Comparison of ENCODE assay signal across 8 mouse cellular contexts in the genomic region with DNA sequence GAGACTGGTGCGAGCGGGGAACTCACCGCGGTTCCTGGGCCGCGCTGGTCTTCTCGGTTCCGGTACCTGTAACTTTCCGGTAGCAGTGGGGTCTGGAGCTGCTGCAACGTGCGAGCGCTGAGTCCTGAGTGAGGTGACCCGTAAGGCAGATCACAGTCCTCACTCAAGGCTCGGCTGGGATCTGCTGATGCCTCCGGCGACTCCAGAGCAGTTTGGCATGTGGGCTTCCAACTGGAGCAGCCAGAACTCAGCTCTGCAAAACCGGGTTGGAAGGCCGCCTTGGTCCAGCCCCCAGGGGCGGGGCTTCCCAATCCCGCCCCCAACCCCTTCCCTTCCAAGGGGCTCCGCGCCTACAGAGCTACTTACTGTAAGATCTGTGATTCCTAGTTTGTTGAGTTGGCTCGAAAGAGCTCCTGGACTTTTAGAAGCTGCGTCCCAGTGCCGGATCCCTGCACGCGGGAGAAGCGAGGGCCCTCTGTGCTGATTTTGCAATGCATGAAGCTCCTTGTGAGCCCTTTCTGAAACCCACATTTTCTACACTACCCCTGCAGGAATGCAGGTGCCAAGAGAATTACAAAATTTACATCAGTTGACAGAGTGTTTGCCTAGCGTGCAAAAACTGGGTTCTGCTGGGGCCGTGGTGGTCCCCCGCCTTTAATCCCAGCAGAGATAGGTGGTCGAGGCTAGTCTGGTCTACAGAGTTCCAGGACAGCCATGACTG. TPM values are rescaled to one million over a fixed set of nuclear protein-coding genes. Genes with fewer than 3 reads are reported as not detected.
DNase-seq lines count a peak whose midpoint lies in the region; ATAC-seq and TF ChIP-seq lines count a peak whose summit lies in the region.

No protein-coding gene starts in this region.

- no peak for TF ChIP-seq CTCF in E14TG2a.4 (conservative IDR thresholded peaks at IDR 0.05; ENCODE audit: low read length)
- no peak for TF ChIP-seq CTCF in heart, postnatal 0 days (IDR thresholded peaks at IDR 0.05; ENCODE audit: low read depth)

- H3K4me3 ChIP-seq in E14TG2a.4 (replicated peaks; ENCODE audit: low read length), result peak overlapping the region; percentile 88
- H3K4me3 ChIP-seq in forebrain, embryonic 12.5 days (replicated peaks), result peak overlapping the region; percentile 51
- H3K4me3 ChIP-seq in heart, postnatal 0 days (ENCODE audit: low read depth, low read length), result peak overlapping the region; percentile 66
- H3K4me3 ChIP-seq in liver, embryonic 15.5 days (replicated peaks), result peak overlapping the region; percentile 67
- H3K4me3 ChIP-seq in neural tube, embryonic 12.5 days, result peak overlapping the region; percentile 42

- peak overlapping the region; percentile 58 for H3K9ac ChIP-seq in forebrain, embryonic 12.5 days
- peak overlapping the region; percentile 71 for H3K9ac ChIP-seq in heart, postnatal 0 days (replicated peaks; ENCODE audit: low read depth, low read length)
- peak overlapping the region; percentile 66 for H3K9ac ChIP-seq in liver, embryonic 15.5 days
- peak overlapping the region; percentile 64 for H3K9ac ChIP-seq in neural tube, embryonic 12.5 days

- H3K36me3 ChIP-seq in E14TG2a.4 (ENCODE audit: insufficient read depth, low read length), result peaks cover 20% of the 10 kb centered on the region
- H3K36me3 ChIP-seq in forebrain, embryonic 12.5 days (replicated peaks), result no peaks in the 10 kb centered on the region
- no peaks in the 10 kb centered on the region for H3K36me3 ChIP-seq in heart, postnatal 0 days (replicated peaks; ENCODE audit: control insufficient read depth, insufficient read depth, low read length)
- peaks cover 17% of the 10 kb centered on the region for H3K36me3 ChIP-seq in liver, embryonic 15.5 days (replicated peaks)
- no peaks in the 10 kb centered on the region for H3K36me3 ChIP-seq in neural tube, embryonic 12.5 days

- ATAC-seq in forebrain, embryonic 12.5 days (ENCODE audit: low FRiP score), result peak; percentile 83
- ATAC-seq in heart, postnatal 0 days (ENCODE audit: insufficient read depth, low read depth), result peak; percentile 81
- peak; percentile 77 for ATAC-seq in liver, embryonic 15.5 days (ENCODE audit: insufficient read depth)
- peak; percentile 75 for ATAC-seq in neural tube, embryonic 12.5 days (ENCODE audit: low FRiP score, low read depth)

- 0 out of 2 replicates have a peak overlapping the region, but pooled peaks have one; percentile 5 for H3K27ac ChIP-seq in forebrain, embryonic 12.5 days
- H3K27ac ChIP-seq in heart, postnatal 0 days (ENCODE audit: low read depth), result peak overlapping the region; percentile 31; the same call in 1 of the 2 replicates
- peak overlapping the region; percentile 67 for H3K27ac ChIP-seq in liver, embryonic 15.5 days (replicated peaks)
- H3K27ac ChIP-seq in neural tube, embryonic 12.5 days, result no peak overlapping the region

- DNase-seq in c-Kit-positive CD71-positive TER-119-positive erythroid progenitor cells, embryonic 14.5 days (ENCODE audit: low spot score), result peak; percentile 72
- DNase-seq in heart, postnatal 0 days (ENCODE audit: low spot score), result peak; percentile 58
- DNase-seq in kidney, postnatal 36 days, result peak; percentile 90 to 91
- DNase-seq in telencephalon, adult 2 months (ENCODE audit: low read depth, low spot score), result peak; percentile 60

- WGBS in forebrain, embryonic 12.5 days, result 2% methylated on average over 32 of the region's 32 CpGs
- WGBS in heart, postnatal 0 days, result under 1% methylated on average over 32 of the region's 32 CpGs
- WGBS in liver, embryonic 15.5 days (ENCODE audit: insufficient replicate concordance), result under 1% methylated on average over 32 of the region's 32 CpGs
- WGBS in neural tube, embryonic 12.5 days, result 3% methylated on average over 32 of the region's 32 CpGs

- peak overlapping the region; percentile 65 for H3K4me2 ChIP-seq in forebrain, embryonic 12.5 days
- peak overlapping the region; percentile 98 for H3K4me2 ChIP-seq in heart, postnatal 0 days (ENCODE audit: low read depth, low read length)
- H3K4me2 ChIP-seq in liver, embryonic 15.5 days, result peak overlapping the region; percentile 81
- peak overlapping the region; percentile 85 for H3K4me2 ChIP-seq in neural tube, embryonic 12.5 days (replicated peaks)

- no peaks in the 10 kb centered on the region for H3K9me3 ChIP-seq in E14TG2a.4 (ENCODE audit: low read length)
- H3K9me3 ChIP-seq in forebrain, embryonic 12.5 days, result no peaks in the 10 kb centered on the region
- H3K9me3 ChIP-seq in heart, postnatal 0 days (replicated peaks; ENCODE audit: control insufficient read depth, low read length), result no peaks in the 10 kb centered on the region
- H3K9me3 ChIP-seq in liver, embryonic 15.5 days (replicated peaks), result no peaks in the 10 kb centered on the region
- no peaks in the 10 kb centered on the region for H3K9me3 ChIP-seq in neural tube, embryonic 12.5 days

- no peak for TF ChIP-seq EP300 in heart, postnatal 0 days (IDR thresholded peaks at IDR 0.05; ENCODE audit: low read depth)

- H3K27me3 ChIP-seq in E14TG2a.4 (ENCODE audit: insufficient read depth, low read length), result no peaks in the 10 kb centered on the region
- no peaks in the 10 kb centered on the region for H3K27me3 ChIP-seq in forebrain, embryonic 12.5 days
- no peaks in the 10 kb centered on the region for H3K27me3 ChIP-seq in heart, postnatal 0 days (ENCODE audit: control insufficient read depth, insufficient read depth, low read length)
- H3K27me3 ChIP-seq in liver, embryonic 15.5 days, result no peaks in the 10 kb centered on the region
- H3K27me3 ChIP-seq in neural tube, embryonic 12.5 days (replicated peaks), result no peaks in the 10 kb centered on the region

- peaks cover 25% of the 10 kb centered on the region for H3K4me1 ChIP-seq in E14TG2a.4 (replicated peaks; ENCODE audit: low read depth, low read length)
- peaks cover 13% of the 10 kb centered on the region for H3K4me1 ChIP-seq in forebrain, embryonic 12.5 days
- peaks cover 4% of the 10 kb centered on the region; the same call in 1 of the 2 replicates for H3K4me1 ChIP-seq in heart, postnatal 0 days (ENCODE audit: control insufficient read depth, insufficient read depth)
- peaks cover 31% of the 10 kb centered on the region for H3K4me1 ChIP-seq in liver, embryonic 15.5 days (replicated peaks)
- H3K4me1 ChIP-seq in neural tube, embryonic 12.5 days, result peaks cover 9% of the 10 kb centered on the region

RNA-seq across cellular contexts. Expression of gene Psph, which starts 8.1 kb away (rescaled TPM):
- polyA plus RNA-seq in forebrain, embryonic 12.5 days (2016; fragmentation: Nextera tagmentation; extraction: Ambion mirVana), result 42.8 and 47.3 TPM in 2 replicates
- 21.9 and 30.1 TPM in 2 replicates for total RNA-seq in heart, postnatal 0 days (2014; rRNA removed; ENCODE audit: low replicate concordance)
- polyA plus RNA-seq in heart, postnatal 0 days (2015; fragmentation: Nextera tagmentation; extraction: Ambion mirVana), result 26.2 and 26.5 TPM in 2 replicates
- polyA plus RNA-seq in liver, embryonic 15.5 days (2015; fragmentation: Nextera tagmentation; extraction: Ambion mirVana), result 84.1 and 86.5 TPM in 2 replicates
- 32.4 and 35.3 TPM in 2 replicates for polyA plus RNA-seq in neural tube, embryonic 12.5 days (2016; fragmentation: Nextera tagmentation; extraction: Ambion mirVana)

RNA-seq across cellular contexts. Expression of gene Nipsnap2, which starts 54.3 kb away (rescaled TPM):
- 79.0 and 83.1 TPM in 2 replicates for polyA plus RNA-seq in forebrain, embryonic 12.5 days (2016; fragmentation: Nextera tagmentation; extraction: Ambion mirVana)
- total RNA-seq in heart, postnatal 0 days (2014; rRNA removed; ENCODE audit: low replicate concordance), result 563 and 624 TPM in 2 replicates
- polyA plus RNA-seq in heart, postnatal 0 days (2015; fragmentation: Nextera tagmentation; extraction: Ambion mirVana), result 720 and 738 TPM in 2 replicates
- 20.2 and 23.1 TPM in 2 replicates for polyA plus RNA-seq in liver, embryonic 15.5 days (2015; fragmentation: Nextera tagmentation; extraction: Ambion mirVana)
- polyA plus RNA-seq in neural tube, embryonic 12.5 days (2016; fragmentation: Nextera tagmentation; extraction: Ambion mirVana), result 73.0 and 77.7 TPM in 2 replicates
